Mouse (Mus musculus): ENCODE results near the gene Tmem164.

- TF ChIP-seq CTCF (IDR thresholded peaks at IDR 0.05; ENCODE audit: insufficient read depth, low read length), result no peak
- no peak for TF ChIP-seq POLR2A (IDR thresholded peaks at IDR 0.05; ENCODE audit: borderline replicate concordance, extremely low read depth, low read depth, low read length)
Measured at GRCm38 (mm10) chrX:142669312-142670091, 11.7 kb upstream of the Tmem164 start.
